Mouse (Mus musculus) G1E (cell line): ENCODE measurements around the gene Btbd17.

ENCODE experiments used
- CTCF ChIP-seq: IDR thresholded peaks from 2 replicates; pipeline ENCODE4 v1.5.1; 2012; ENCODE audit warnings: low read depth, low read length, inconsistent platforms, mixed read lengths
- GATA1 ChIP-seq: IDR thresholded peaks from 2 replicates; pipeline ENCODE4 v1.6.1; 2012; ENCODE audit warnings: borderline replicate concordance, low read length, inconsistent platforms, mixed read lengths
- GATA2 ChIP-seq: IDR thresholded peaks from 2 replicates; pipeline ENCODE4 v1.6.1; 2012; ENCODE audit warnings: low read depth, low read length, inconsistent platforms, borderline replicate concordance
- POLR2AphosphoS5 ChIP-seq: IDR thresholded peaks from 2 replicates; pipeline ENCODE4 v1.6.1; 2012; ENCODE audit warnings: low read depth, low read length, inconsistent platforms; ENCODE audit not compliant: insufficient replicate concordance
- TAL1 ChIP-seq: conservative IDR thresholded peaks from 2 replicates; pipeline ENCODE4 v1.6.1; 2012; ENCODE audit warnings: low read depth, low read length, inconsistent platforms, mixed read lengths

GRCm38 (mm10) chr11:114822727-114823126 is 27.0 kb upstream of the Btbd17 start:
- TF ChIP-seq CTCF: no peak
- TF ChIP-seq POLR2AphosphoS5: no peak
- TF ChIP-seq TAL1: no peak
- no peak for TF ChIP-seq GATA1
- TF ChIP-seq GATA2: no peak
